Mouse (Mus musculus): Measurements from ENCODE around the gene Nhej1. TPM values are rescaled to one million over a fixed set of nuclear protein-coding genes. Genes with fewer than 3 reads are reported as not detected.

Nhej1 gene
- polyA plus RNA-seq, 1 experiment from 2014 or later = 6.4 TPM

DNA sequence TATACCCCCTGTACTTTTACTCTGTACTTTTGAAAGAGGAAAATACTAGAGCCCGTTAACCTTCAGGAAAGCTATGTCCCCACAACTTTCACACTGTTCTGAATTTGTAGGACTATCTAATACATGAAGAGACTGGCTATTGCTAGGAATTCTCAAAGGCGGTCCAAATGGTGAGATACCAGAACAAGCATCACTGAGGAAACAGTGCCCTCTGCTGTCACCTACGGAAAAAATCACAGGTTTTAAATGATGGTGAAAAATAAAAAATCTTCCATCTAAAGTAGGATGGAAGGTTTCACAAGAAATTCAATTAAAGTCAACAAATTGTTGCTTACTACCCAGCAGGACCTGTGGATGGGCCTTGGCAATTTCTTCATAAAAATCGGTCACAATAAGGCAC lies 72.9 kb downstream of the Nhej1 start:
- Histone ChIP-seq H3K27ac (no peak overlapping the region), H3K9me3 (replicated peaks) (no peaks in the 10 kb centered on the region), H3K27me3 (0 out of 2 replicates have a peak, but pooled peaks cover 4% of the 10 kb centered on the region), H3K4me3 (replicated peaks) (no peak overlapping the region), H3K9ac (no peak overlapping the region), H3K36me3 (no peaks in the 10 kb centered on the region), H3K4me1 (replicated peaks) (no peaks in the 10 kb centered on the region), H3K4me2 (no peak overlapping the region)
- 31% methylated on average over 4 of the region's 4 CpGs for WGBS (ENCODE audit: insufficient replicate concordance)
- ATAC-seq (ENCODE audit: low read depth) (no peak), DNase-seq (no peak)

- 56% methylated on average over 7 of the region's 7 CpGs for WGBS (ENCODE audit: insufficient replicate concordance)
- Histone ChIP-seq H3K4me1 (replicated peaks) (no peaks in the 10 kb centered on the region), H3K36me3 (no peaks in the 10 kb centered on the region), H3K9me3 (replicated peaks) (no peaks in the 10 kb centered on the region), H3K27me3 (0 out of 2 replicates have a peak, but pooled peaks cover 4% of the 10 kb centered on the region), H3K9ac (no peak overlapping the region), H3K27ac (no peak overlapping the region), H3K4me2 (no peak overlapping the region), H3K4me3 (replicated peaks) (no peak overlapping the region)
- ATAC-seq (ENCODE audit: low read depth) (no peak), DNase-seq (no peak)
These were observed 73.6 kb downstream of the Nhej1 start for GRCm38 (mm10) chr1:75051428-75051827.

GRCm38 (mm10) chr1:75048571-75048970 lies 76.4 kb downstream of the Nhej1 start:
- DNase-seq (no peak), ATAC-seq (ENCODE audit: low read depth) (no peak)
- H3K9ac ChIP-seq = no peak overlapping the region
- H3K4me1 ChIP-seq (replicated peaks) = no peaks in the 10 kb centered on the region
- H3K27me3 ChIP-seq = 0 out of 2 replicates have a peak, but pooled peaks cover 4% of the 10 kb centered on the region
- no peaks in the 10 kb centered on the region for H3K9me3 ChIP-seq (replicated peaks)
- no peak overlapping the region for H3K27ac ChIP-seq
- H3K36me3 ChIP-seq = no peaks in the 10 kb centered on the region
- no peak overlapping the region for H3K4me2 ChIP-seq
- H3K4me3 ChIP-seq (replicated peaks) = no peak overlapping the region
- WGBS (ENCODE audit: insufficient replicate concordance) = 51% methylated on average over 2 of the region's 2 CpGs

- no peak for DNase-seq
- Histone ChIP-seq H3K4me1 (replicated peaks) (no peaks in the 10 kb centered on the region), H3K36me3 (no peaks in the 10 kb centered on the region), H3K4me3 (replicated peaks) (no peak overlapping the region), H3K27ac (no peak overlapping the region), H3K27me3 (0 out of 2 replicates have a peak, but pooled peaks cover 4% of the 10 kb centered on the region), H3K4me2 (no peak overlapping the region), H3K9me3 (replicated peaks) (no peaks in the 10 kb centered on the region), H3K9ac (no peak overlapping the region)
- WGBS (ENCODE audit: insufficient replicate concordance) = 65% methylated on average over 4 of the region's 4 CpGs
- ATAC-seq (ENCODE audit: low read depth) = no peak
These were observed 77.0 kb downstream of the Nhej1 start for GRCm38 (mm10) chr1:75048041-75048440.

DNA sequence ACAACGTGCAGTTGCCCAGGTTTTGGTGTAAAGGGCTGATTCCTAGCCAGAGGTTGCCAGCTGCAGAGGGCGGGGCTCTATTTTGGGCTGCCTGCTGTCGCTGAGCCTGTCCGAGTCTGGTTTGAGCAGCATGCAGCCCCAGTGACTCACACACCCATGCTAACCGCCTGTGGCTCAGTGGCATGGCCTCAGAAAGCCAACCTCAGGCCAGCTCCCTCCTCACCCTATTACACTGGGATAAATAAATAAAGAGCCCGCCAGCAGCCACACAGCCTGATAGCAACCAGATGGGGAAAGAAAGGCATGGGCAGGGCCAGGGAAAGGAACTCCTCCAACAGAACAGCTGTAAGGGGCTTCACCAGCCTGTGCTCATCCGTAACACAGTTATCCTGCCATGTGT lies 84.6 kb downstream of the Nhej1 start:
- ATAC-seq (ENCODE audit: low read depth) (no peak), DNase-seq (no peak)
- H3K27me3 ChIP-seq = no peaks in the 10 kb centered on the region
- H3K27ac ChIP-seq = no peak overlapping the region
- H3K4me3 ChIP-seq (replicated peaks) = no peak overlapping the region
- no peak overlapping the region for H3K4me2 ChIP-seq
- H3K36me3 ChIP-seq = no peaks in the 10 kb centered on the region
- H3K4me1 ChIP-seq (replicated peaks) = no peaks in the 10 kb centered on the region
- 36% methylated on average over 7 of the region's 7 CpGs for WGBS (ENCODE audit: insufficient replicate concordance)
- H3K9ac ChIP-seq = no peak overlapping the region
- H3K9me3 ChIP-seq (replicated peaks) = no peaks in the 10 kb centered on the region

GRCm38 (mm10) chr1:75032041-75032440 lies 93.0 kb downstream of the Nhej1 start:
- Histone ChIP-seq H3K9me3 (replicated peaks) (no peaks in the 10 kb centered on the region), H3K27me3 (no peaks in the 10 kb centered on the region), H3K9ac (no peak overlapping the region), H3K4me3 (replicated peaks) (no peak overlapping the region), H3K36me3 (no peaks in the 10 kb centered on the region), H3K4me2 (no peak overlapping the region), H3K4me1 (replicated peaks) (no peaks in the 10 kb centered on the region), H3K27ac (no peak overlapping the region)
- DNase-seq (no peak), ATAC-seq (ENCODE audit: low read depth) (no peak)
- 80% methylated on average over 10 of the region's 10 CpGs for WGBS (ENCODE audit: insufficient replicate concordance)

DNA sequence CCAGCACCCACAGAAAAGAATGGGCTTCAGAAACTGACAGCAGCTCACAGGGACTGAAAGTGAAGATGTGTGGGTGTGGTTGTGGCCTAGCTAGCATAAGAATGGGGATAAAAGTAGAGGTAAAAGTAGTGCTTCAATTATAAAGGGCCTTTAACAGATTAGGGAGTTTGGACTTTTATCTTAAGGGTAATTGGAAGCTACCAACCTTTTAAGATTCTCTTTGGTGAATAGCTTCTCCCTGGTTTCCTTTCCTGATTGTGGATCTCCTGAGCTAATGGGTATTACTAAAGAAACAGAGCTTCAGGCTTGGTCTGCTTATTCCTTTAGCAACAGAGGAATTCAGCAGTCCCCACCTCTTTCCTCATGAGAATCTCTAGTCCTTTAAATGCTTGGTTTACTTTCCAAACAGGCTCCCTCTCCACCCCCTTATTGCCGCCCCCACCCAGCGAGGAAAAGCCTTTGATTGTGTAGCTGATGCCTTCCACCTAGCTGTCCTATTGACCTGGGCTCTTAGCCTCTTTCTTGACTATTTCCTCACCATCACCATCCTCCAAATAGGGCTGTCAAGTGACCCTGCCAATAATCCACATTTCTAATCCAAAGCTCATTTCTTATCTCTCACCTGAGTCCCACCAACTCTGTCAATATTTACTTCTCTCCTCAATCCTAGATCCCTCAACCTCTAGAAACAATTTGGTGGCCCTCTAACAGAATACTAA lies 97.8 kb downstream of the Nhej1 start:
- Histone ChIP-seq H3K27me3 (no peaks in the 10 kb centered on the region), H3K9ac (no peak overlapping the region), H3K4me1 (replicated peaks) (no peaks in the 10 kb centered on the region), H3K4me3 (replicated peaks) (no peak overlapping the region), H3K27ac (no peak overlapping the region), H3K4me2 (no peak overlapping the region), H3K9me3 (replicated peaks) (no peaks in the 10 kb centered on the region), H3K36me3 (no peaks in the 10 kb centered on the region)
- WGBS (ENCODE audit: insufficient replicate concordance) = 44% methylated on average over 2 of the region's 2 CpGs
- no peak for ATAC-seq (ENCODE audit: low read depth)
- no peak for DNase-seq

- Histone ChIP-seq H3K9ac (no peak overlapping the region), H3K9me3 (replicated peaks) (no peaks in the 10 kb centered on the region), H3K4me3 (replicated peaks) (no peak overlapping the region), H3K4me1 (replicated peaks) (no peaks in the 10 kb centered on the region), H3K27ac (no peak overlapping the region), H3K36me3 (no peaks in the 10 kb centered on the region), H3K27me3 (no peaks in the 10 kb centered on the region), H3K4me2 (no peak overlapping the region)
- ATAC-seq (ENCODE audit: low read depth) (no peak), DNase-seq (no peak)
- 64% methylated on average over 7 of the region's 7 CpGs for WGBS (ENCODE audit: insufficient replicate concordance)
These were observed 100.4 kb downstream of the Nhej1 start for GRCm38 (mm10) chr1:75024419-75025199.

GRCm38 (mm10) chr1:75022216-75022615 lies 102.8 kb downstream of the Nhej1 start:
- Histone ChIP-seq H3K27me3 (no peaks in the 10 kb centered on the region), H3K9ac (no peak overlapping the region), H3K4me1 (replicated peaks) (no peaks in the 10 kb centered on the region), H3K4me2 (no peak overlapping the region), H3K36me3 (no peaks in the 10 kb centered on the region), H3K4me3 (replicated peaks) (no peak overlapping the region), H3K9me3 (replicated peaks) (no peaks in the 10 kb centered on the region), H3K27ac (no peak overlapping the region)
- no peak for DNase-seq
- no peak for ATAC-seq (ENCODE audit: low read depth)
- 63% methylated on average over 5 of the region's 5 CpGs for WGBS (ENCODE audit: insufficient replicate concordance)

DNA sequence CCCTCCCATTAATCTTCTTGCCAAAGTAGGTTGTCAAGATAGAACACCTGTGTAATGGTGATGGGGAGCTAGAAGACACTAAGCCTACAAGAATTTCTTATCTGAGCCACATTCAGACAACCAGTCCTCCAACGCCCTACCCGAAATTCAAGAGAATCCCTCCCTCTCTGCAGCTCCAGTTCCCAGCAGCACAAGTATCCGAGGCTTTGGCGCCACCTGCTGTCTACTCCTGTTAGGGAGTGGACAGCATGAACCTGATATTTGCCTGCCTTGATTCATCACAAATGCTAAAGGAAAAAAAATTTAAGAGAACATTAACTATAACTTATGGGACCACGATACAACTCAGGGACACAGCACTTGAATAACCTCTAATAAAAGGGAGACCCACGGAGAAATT lies 108.2 kb downstream of the Nhej1 start:
- Histone ChIP-seq H3K4me3 (replicated peaks) (no peak overlapping the region), H3K27me3 (0 out of 2 replicates have a peak, but pooled peaks cover 6% of the 10 kb centered on the region), H3K9me3 (replicated peaks) (no peaks in the 10 kb centered on the region), H3K4me2 (no peak overlapping the region), H3K4me1 (replicated peaks) (peaks cover 15% of the 10 kb centered on the region), H3K9ac (no peak overlapping the region), H3K36me3 (no peaks in the 10 kb centered on the region), H3K27ac (no peak overlapping the region)
- ATAC-seq (ENCODE audit: low read depth) (no peak), DNase-seq (peak; percentile 43)
- 4% methylated on average over 6 of the region's 6 CpGs for WGBS (ENCODE audit: insufficient replicate concordance)

DNA sequence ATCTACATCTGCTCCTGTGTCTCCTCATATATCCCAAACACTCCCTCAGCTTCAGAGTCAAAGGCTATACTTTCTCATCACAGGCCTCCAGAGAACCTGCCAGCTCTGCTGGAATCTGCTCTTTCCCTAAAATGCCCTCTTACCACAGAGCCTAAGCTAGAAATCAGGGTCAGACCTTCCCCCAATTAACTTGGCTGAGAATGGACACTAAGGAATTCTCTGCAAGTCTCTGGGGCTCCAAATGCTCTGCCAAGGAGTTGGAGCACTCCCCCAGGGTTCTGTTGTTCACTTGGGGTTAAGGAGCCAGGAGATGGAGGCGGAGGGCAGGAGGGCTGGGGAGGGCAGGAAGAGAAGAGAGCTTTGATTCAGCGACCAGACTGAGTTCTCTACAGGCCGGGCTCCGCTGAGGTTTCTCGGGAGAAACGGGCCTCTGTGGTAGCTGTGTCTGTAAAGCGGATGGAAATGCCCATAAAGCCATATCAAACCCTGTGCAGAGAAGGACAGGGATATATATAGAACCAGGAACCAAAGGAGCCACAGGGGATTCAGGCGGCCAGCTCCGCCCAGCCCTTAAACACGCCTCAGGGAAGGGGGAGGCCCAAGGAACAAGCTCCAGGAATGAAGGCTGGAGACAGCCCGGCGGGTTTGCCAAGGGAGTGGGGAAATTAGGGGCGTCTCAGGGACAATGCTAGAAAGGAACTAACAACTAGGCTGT lies 109.3 kb downstream of the Nhej1 start:
- Histone ChIP-seq H3K4me3 (replicated peaks) (no peak overlapping the region), H3K4me1 (replicated peaks) (peaks cover 15% of the 10 kb centered on the region), H3K27me3 (0 out of 2 replicates have a peak, but pooled peaks cover 6% of the 10 kb centered on the region), H3K27ac (no peak overlapping the region), H3K9ac (no peak overlapping the region), H3K36me3 (no peaks in the 10 kb centered on the region), H3K9me3 (replicated peaks) (no peaks in the 10 kb centered on the region), H3K4me2 (no peak overlapping the region)
- no peak for DNase-seq
- no peak for ATAC-seq (ENCODE audit: low read depth)
- WGBS (ENCODE audit: insufficient replicate concordance) = 30% methylated on average over 13 of the region's 13 CpGs

All from liver, embryonic 13.5 days (tissue).